Mouse (Mus musculus): ENCODE measurements around the gene Rab5a.
"Not testable (repeated sequence)": the region's sequence is repeated elsewhere in the genome, so short reads cannot be mapped to it uniquely, and the experiment has no call there.

Gene Rab5a

GRCm38 (mm10) chr17:53520509-53520908, 41.5 kb downstream of the Rab5a start:
- ChIA-PET POLR2A (no interaction called here), CTCF (interaction anchor here in 1 of 4 experiments (1.2 kb wide), 1 partner anchor 118 kb away, joined by 3 read pairs; no protein-coding TSS in a partner anchor)

GRCm38 (mm10) chr17:53528034-53528433, 49.0 kb downstream of the Rab5a start:
- ChIA-PET POLR2A (interaction anchor here in 2 of 4 experiments (0.8 to 1.6 kb wide), 2 partner anchors 40 to 145 kb away, joined by 3 to 5 read pairs; no protein-coding TSS in a partner anchor), CTCF (no interaction called here)

GRCm38 (mm10) chr17:53531160-53531559, 52.1 kb downstream of the Rab5a start:
- POLR2A ChIA-PET, result interaction anchor here in 2 of 4 experiments (1.2 to 3.9 kb wide), 7 partner anchors 12 to 64 kb away, joined by 3 to 18 read pairs (median 4); no protein-coding TSS in a partner anchor
- CTCF ChIA-PET, result interaction anchor here in 2 of 4 experiments (1.8 to 2.1 kb wide), 2 partner anchors 302 kb away, joined by 4 to 10 read pairs; no protein-coding TSS in a partner anchor

GRCm38 (mm10) chr17:53532425-53532824, 53.4 kb downstream of the Rab5a start:
- ChIA-PET CTCF (interaction anchor here in 1 of 4 experiments (0.6 kb wide), 1 partner anchor 11 kb away, joined by 3 read pairs; no protein-coding TSS in a partner anchor), POLR2A (interaction anchor here in 1 of 4 experiments (1.9 to 3.9 kb wide), 2 partner anchors 30 to 65 kb away, joined by 4 to 18 read pairs; no protein-coding TSS in a partner anchor)

GRCm38 (mm10) chr17:53539351-53539750, 60.3 kb downstream of the Rab5a start, which contains the start of gene Pp2d1:
Gene Pp2d1 (minus strand): TSS chr17:53539451.
- CTCF ChIA-PET, POLR2A ChIA-PET: not testable (repeated sequence)

- ChIA-PET POLR2A (interaction anchor here in 3 of 4 experiments (0.6 to 3.1 kb wide), 19 partner anchors 9 to 147 kb away, joined by 3 to 21 read pairs (median 6); partner anchors contain the start of genes Rab5a (in 1 of the 3) and Sgo1 (in 1 of the 3)), CTCF (interaction anchor here in 2 of 4 experiments (0.6 to 1.9 kb wide), 3 partner anchors 12 to 156 kb away, joined by 3 to 7 read pairs (median 3); no protein-coding TSS in a partner anchor)
Measured at GRCm38 (mm10) chr17:53542536-53542935, 63.5 kb downstream of the Rab5a start.

GRCm38 (mm10) chr17:53543591-53544324, 64.7 kb downstream of the Rab5a start:
- POLR2A ChIA-PET, result interaction anchor here in 3 of 4 experiments (0.9 to 3.1 kb wide), 20 partner anchors 8 to 145 kb away, joined by 3 to 21 read pairs (median 6); partner anchors contain the start of genes Kat2b (in 1 of the 3), Rab5a (in 1 of the 3) and Sgo1 (in 1 of the 3)
- CTCF ChIA-PET, result interaction anchor here in 1 of 4 experiments (0.6 kb wide), 1 partner anchor 12 kb away, joined by 3 read pairs; no protein-coding TSS in a partner anchor

GRCm38 (mm10) chr17:53551306-53552299, 72.6 kb downstream of the Rab5a start:
- CTCF ChIA-PET, result interaction anchor here in 1 of 4 experiments (0.6 kb wide), 1 partner anchor 38 kb away, joined by 3 read pairs; no protein-coding TSS in a partner anchor
- POLR2A ChIA-PET, result interaction anchor here (0.6 to 3.4 kb wide), 20 partner anchors 8 to 158 kb away, joined by 3 to 14 read pairs (median 4); no protein-coding TSS in a partner anchor

- ChIA-PET POLR2A (interaction anchor here in 3 of 4 experiments (0.6 to 3.6 kb wide), 19 partner anchors 8 to 135 kb away, joined by 3 to 22 read pairs (median 5); partner anchors contain the start of gene Sgo1 (in 1 of the 3)), CTCF (interaction anchor here in 3 of 4 experiments (0.5 to 1.0 kb wide), 5 partner anchors 12 to 1720 kb away, joined by 4 to 7 read pairs (median 7); no protein-coding TSS in a partner anchor)
Measured at GRCm38 (mm10) chr17:53554088-53554487, 75.1 kb downstream of the Rab5a start.

- POLR2A ChIA-PET, result interaction anchor here in 3 of 4 experiments (0.8 to 3.6 kb wide), 16 partner anchors 8 to 134 kb away, joined by 3 to 22 read pairs (median 5); partner anchors contain the start of gene Sgo1 (in 1 of the 3)
- CTCF ChIA-PET, result no interaction called here
Measured at GRCm38 (mm10) chr17:53554813-53555212, 75.8 kb downstream of the Rab5a start.
